Mouse (Mus musculus): Measurements from ENCODE around the gene Gpc2.

Gpc2 gene

DNA sequence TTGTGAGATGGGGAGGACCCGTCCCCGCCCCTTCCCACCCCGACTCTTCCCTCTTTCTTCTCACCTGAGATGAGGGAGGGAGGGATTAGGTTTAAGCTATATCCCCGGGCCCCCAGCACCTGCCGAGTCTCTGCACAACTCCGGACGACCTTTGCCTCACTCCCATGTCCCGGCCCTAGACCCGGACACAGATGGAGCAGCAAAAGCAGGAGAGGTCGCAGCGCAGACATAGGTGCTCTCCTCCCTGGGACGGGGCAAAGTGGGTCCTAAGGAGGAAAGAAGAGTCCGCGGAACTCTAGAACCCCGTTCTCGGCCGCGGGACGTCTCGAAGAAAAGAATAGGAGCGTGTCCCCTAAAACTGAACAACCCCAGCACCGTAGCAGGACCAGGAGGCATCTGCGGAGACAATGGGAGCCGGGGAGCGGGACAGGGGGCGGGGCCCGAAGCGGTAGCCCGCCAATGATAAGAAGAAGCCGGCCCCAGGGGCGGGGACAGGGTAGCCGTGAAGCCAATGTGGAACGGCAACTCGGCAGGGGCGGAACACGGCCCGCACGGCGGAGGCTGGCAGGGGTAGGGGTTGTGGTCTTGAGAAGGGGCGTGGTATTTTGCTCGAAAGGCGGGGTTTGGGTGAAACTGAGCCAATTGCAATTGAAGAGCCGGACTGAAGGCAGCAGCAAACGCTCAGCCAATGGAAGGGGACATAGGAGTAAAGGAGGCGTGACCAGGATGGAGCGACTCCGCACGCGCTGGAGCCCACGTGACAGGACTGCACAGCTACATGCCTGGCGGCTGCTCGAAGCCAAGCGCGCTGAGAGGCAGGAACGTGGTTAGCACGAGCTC lies at the start of gene Gpc2, which contains the start of the genes Gm43720 and Stag3:
Gene Gpc2, minus strand, starts transcription at position 421 of the 840 bp plus-strand sequence.
Gene Gm43720, minus strand, starts transcription at position 374 of the 840 bp plus-strand sequence.
Gene Stag3, plus strand, starts transcription at position 656 of the 840 bp plus-strand sequence.
- peak; percentile 89 for DNase-seq

DNA sequence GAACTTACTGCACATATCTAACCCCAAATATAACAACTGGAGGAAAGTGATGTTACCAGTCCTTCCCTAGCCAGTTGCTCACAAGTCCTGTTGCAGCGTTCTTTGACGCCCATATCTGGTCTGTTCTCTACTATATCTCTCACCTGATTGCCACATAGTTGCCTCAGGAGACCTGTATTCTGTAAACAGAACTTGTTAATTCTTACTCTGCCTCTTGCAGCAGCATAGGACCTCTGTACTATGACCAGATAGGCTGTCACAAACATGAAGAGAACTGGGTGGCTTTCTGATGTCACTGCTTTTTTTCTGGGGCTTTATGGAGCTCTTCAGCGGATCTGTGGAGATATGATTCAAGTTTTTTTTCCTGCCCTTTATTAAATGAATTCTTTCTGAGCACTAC lies 33.0 kb upstream of the Gpc2 start:
- no peak for DNase-seq

- DNase-seq = no peak
These were observed 19.8 kb upstream of the Gpc2 start for GRCm38 (mm10) chr5:138299613-138300012.

GRCm38 (mm10) chr5:138294158-138294557 lies 14.4 kb upstream of the Gpc2 start:
- no peak for DNase-seq

GRCm38 (mm10) chr5:138291638-138292037 lies 11.8 kb upstream of the Gpc2 start:
- DNase-seq = no peak

DNA sequence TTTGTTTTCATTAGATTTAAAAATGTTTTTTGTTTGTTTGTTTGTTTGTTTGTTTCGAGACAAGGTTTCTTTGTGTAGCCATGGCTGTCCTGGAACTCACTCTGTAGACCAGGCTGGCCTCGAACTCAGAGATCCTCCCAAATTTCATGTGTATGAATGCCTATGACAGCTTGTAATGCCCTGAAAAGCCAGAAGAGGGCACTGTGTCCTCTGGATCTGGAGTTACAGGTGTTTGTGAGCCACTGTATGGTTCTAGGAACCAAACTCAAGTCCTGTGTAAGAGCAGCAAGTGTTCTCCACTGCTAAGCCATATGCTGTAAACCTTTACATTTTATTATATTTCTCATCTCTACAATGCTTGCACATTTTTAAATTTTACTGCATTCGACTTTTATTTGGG lies 8.1 kb upstream of the Gpc2 start:
- DNase-seq = peak; percentile 35

- no peak for DNase-seq
These were observed 3.7 kb upstream of the Gpc2 start for GRCm38 (mm10) chr5:138283540-138283939.

- no peak for DNase-seq
These were observed 2.0 kb upstream of the Gpc2 start for GRCm38 (mm10) chr5:138281798-138282197.

- no peak for DNase-seq
These were observed 1.0 kb upstream of the Gpc2 start for GRCm38 (mm10) chr5:138280829-138281228.

DNA sequence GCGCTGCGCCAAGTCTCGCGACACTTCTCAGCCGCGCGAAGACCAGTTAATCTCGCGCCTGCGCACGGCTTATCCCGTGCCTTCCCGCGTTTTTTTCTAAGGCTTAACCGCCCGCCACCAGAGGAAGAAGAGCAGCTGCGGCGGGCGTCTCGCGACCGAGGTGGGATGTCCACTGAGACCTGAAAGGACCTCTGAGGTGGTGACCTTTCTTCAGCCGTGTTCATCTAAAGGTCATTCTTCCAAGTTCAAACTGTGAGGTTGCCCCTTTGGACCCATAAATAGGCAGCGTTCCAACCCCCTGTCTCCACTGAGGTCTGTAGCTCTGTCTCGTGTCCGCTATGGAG lies 592 bp upstream of the Gpc2 start:
- DNase-seq = no peak

DNA sequence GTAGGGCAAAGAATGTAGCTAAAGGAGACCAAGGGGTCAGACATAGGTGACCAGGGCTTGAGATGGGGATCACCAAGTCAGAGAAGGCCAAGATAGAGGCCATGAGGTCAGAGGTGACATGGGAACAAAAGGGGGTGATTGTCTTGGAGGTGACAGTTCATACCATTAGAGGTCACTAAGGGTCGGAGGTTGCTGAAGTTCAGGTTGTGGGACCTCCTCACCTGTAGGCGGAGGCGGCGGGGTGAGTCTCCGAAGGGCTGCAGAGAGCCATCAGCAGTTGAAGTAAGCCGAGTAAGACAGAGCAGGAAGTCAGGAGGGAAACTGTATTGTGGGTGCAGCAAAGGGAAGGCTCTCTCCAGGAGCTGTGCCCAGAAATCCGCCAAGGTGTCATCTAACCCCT lies 1.8 kb downstream of the Gpc2 start:
- DNase-seq = no peak

DNA sequence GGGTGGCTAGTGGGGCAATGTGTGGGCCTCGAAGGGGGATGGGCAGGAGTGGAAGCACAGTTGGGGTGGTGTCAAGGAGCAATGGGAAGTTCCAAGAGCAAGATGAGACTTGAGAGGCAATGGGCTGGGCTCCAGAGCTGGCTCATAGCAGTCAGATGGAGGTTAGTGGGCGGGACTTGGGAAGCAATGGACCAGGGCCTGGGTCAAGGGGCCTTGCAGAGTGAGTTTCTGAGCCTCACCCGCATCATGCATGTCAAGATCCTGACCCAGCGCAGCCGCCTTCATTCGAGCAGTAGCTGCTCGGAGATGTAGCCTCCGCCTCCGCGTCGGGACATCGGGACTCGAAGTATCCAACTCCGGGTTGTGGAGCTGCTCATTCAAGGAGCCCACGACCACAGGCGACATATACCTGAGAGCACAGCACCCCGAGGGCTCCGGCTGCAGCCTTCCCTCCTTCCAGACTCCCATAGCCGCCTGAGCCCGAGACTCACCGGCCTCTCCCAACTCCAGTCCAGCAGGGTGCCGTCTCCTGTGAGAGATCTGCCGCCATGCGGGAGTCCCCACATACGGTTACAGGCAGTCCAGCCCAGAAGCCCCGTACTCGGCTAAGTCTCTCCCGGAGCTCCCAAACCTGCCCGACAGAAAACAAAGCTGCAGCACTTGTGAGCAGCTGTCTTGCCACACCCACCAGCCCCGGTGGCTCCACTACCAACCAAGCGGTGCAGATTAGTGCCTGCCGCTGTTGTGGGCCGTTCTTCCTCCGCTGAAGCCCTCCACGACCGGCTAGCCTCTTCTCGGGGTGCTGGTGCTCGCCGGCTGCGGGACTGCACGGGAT lies 4.4 kb downstream of the Gpc2 start:
- DNase-seq = no peak

- DNase-seq = no peak
These were observed 5.6 kb downstream of the Gpc2 start for GRCm38 (mm10) chr5:138274186-138274585.

DNA sequence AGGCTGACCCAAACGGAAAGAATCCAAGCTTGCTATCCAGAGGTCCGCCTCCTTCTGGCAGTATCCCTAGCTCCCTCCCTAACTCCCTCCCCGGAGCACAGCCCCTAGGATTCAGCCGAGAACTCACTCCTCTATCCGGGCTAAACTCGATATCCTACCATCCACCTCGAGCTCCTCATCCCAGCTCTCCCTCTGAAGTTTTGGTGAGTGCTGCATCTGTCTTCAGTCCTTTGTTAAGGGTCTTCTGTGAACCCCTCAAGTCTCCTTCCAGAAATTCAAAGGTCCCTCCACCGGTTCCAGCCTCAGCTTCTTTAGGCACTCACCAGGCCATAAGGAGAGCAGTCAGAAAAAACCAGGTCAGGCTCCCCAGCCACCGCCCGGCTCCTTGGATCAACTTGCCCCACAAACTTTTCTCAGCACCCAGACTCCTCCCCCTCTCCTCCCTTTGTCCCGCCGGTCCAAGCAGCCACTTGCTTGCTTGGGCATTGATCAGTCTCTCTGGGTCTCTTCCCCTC lies 7.3 kb downstream of the Gpc2 start, which contains the start of gene Gal3st4:
Gene Gal3st4, minus strand, starts transcription at position 432 of the 515 bp plus-strand sequence.
- no peak for DNase-seq

DNA sequence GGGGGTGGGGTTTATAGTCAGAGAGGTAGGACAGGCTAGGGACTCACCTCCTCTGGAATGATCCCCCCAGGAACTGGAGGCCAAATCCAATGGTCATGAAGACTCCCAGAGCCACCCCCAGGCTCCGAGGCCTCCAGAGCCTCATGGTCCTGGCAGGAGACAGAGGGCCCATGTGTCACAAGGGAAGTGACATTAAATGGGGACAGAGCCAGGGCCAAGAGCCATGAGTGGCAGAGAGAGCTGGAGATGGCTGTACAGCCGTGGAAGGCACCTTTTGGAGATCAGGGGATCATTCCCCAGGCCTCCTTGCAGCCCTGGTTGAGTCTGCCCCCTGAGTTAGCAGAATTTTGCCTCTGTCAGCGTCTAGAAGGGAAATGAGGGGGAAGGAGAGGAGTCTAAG lies 8.6 kb downstream of the Gpc2 start:
- no peak for DNase-seq

DNA sequence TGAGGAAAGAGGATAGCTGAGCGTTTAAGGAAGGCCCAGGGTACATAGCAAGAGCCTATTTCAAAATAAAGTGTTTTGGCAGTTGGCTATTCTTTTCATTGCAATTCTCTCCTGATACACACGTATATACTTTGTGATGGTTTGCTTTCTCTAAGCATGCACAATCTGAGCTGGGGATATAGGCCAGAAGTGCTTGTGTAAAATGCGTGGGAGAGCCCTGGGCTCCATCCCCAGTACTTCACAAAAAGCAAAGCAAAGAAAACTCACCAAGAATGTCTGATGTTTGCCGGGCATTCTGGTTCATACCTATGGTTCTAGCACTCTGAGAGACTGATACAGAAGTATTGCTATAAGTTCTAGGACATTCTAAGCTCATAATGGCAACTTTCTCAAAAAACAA lies 10.8 kb downstream of the Gpc2 start:
- no peak for DNase-seq

DNA sequence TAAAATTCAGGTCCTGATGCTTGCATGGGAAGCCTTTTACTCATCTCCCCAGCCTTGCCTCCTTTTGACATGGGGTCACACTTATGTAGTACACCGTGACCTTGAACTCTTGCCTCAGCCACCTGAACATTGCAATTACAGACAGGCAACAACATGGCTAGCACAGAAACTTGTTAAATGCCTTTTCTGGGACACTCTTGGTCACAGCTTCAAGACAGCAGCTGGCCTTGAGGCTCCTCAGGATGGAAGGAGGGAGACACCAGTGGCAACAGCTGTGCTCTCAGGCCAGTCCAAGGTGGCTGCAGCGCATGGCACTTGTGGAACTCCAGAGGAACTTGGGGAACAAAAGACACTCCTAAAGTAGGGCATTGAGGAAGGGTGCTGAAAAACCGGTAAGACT lies 12.7 kb downstream of the Gpc2 start:
- no peak for DNase-seq

DNA sequence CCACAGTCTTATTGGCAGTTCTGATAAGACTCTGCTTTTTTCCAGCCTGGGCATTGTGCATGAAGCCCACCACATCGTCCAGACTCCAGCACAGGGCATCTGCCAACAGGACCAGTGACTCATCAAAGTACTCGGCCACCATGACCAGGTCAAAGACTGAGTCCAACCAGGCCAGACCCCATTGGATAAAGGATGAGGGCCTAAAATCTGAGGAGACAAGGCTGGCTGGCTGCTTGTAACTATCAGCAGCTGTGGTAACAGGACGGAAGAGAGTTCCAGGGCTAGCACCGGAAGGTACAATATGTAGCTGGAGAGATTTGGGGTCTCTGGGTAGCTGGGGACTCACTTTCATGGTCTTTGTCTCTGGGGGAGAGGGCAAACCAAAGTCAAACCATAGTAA lies 14.1 kb downstream of the Gpc2 start:
- DNase-seq = no peak

DNA sequence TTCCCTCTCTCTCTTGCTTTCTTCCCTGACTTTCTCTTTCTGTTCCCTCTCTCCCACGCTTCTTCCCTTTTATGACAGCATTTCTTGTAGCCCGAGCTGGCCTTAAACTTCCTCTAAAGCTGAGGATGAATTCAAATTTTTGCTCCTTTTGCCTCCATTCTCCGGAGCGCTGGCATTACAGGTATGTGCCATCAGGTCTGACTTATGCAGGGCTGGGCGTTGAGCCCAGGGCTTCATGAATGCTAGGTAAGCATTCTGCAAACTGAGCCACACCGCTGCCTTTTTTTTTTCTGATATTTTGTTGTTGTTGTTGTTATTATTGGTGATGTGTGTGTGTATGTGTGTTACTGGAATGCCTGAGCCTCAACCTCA lies 15.6 kb downstream of the Gpc2 start:
- no peak for DNase-seq

DNA sequence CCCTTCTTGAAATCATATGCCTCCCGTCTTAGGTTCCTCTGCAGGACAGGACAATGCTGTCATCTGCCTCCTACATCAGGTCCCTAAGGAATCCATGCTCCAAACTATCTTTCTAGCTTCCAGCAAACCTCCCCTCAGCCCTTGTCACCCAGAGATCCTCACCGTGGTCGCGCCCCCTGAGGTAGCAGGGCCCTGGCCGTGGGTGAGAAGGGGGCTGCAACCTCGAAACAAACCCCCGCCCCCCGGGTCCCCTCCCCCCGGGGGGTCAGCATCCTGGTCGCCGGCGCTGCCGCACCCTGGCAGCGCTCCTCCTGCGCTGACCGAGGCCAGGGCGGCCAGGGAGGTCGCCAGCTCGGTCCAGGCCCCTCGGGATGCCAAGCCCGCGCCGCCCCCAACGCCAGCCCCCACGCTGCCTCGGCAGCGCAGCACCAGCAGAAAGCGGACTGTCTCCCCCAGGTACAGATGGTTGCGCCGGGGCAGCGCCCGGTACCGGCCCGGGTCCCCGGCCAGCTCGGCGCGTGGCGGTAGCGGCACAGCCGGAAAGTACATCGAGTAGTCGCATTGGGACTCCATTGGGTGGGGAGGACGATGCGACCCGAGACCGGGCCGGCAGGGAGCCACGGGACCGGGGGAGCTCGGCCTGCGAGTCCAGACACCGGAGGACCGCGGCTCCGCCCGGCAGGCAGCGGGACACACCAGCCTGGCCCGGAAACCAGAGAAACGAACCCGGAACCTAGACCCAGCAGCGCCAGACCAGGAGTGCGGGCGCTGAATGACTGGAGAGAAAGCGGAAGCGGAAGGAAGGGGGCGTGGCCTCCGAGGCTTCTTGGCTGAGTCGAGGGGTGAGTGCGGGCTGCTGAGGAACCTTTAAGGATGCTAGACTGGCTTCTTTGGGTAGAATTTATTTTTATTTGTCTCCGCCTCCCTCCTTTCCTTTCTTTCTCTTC lies 16.3 kb downstream of the Gpc2 start, which contains the start of gene BC037034:
Gene BC037034, minus strand, starts transcription at position 774 of the 947 bp plus-strand sequence.
- peak; percentile 90 for DNase-seq

DNA sequence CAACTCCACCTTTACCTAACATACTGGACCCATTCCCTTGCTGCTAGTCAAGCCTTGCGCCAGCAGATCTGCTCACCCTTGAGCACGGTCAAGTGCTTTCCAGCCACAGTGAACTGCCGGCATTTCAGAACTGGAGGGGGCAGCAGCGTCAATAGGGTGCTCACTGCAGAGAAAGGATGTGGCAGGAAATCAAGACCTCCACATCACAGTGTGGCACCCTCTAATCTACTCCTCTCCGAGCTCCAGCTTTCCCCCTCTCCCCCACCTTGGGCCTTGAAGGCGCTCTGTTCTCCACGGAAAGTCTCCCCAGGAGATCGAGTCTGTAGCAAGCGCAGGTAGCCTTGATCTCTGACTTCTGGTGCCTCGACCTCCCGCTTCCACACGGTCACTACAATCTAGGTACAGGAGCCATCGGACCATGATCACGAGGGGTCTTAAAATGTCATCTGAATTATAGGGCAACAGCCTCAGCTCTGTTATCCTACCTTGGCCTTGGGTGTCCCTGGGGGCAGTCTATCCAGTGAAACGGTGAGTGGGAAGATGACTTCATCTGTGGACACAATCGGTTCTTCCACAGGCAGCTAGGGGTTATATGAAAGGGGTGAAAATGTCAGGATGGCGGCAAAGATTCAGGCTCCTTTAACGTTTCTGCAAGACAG lies 17.1 kb downstream of the Gpc2 start:
- DNase-seq = peak; percentile 28

GRCm38 (mm10) chr5:138262001-138262400 lies 17.8 kb downstream of the Gpc2 start:
- DNase-seq = no peak

Measured in thymus, postnatal 25 days (tissue).